Mouse (Mus musculus): ENCODE measurements around the gene Lims1.

Lims1 gene

GRCm38 (mm10) chr10:58382621-58383101, 59.4 kb downstream of the Lims1 start:
- peak; percentile 15 for ATAC-seq (ENCODE audit: low TSS enrichment)

GRCm38 (mm10) chr10:58383282-58383681, 60.0 kb downstream of the Lims1 start:
- ATAC-seq (ENCODE audit: low TSS enrichment), result peak; percentile 86

- ATAC-seq (ENCODE audit: low TSS enrichment), result peak; percentile 25
Observed at GRCm38 (mm10) chr10:58383761-58384160, 60.5 kb downstream of the Lims1 start.

DNA sequence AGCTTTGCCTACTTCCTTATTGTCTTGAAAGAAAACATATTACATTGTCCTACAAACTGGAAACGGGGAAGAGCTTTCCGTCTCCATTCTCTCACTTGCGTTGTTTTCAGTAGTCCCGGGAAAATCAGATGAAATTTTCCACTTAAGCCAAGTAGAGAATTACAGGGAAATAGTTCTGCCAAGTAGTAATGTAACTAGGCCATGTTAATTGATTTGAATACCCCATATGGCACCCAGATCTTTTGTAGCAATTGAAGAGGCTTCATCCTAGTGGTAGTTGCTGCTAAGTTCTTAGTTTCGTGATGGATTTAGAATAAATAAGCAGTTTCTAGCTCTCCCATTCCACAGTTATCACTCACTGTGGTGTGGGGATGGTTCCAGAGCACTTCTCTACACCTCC, 62.4 kb downstream of the Lims1 start:
- 0 out of 2 replicates have a peak, but pooled peaks have one; percentile 2 for ATAC-seq (ENCODE audit: low TSS enrichment)

DNA sequence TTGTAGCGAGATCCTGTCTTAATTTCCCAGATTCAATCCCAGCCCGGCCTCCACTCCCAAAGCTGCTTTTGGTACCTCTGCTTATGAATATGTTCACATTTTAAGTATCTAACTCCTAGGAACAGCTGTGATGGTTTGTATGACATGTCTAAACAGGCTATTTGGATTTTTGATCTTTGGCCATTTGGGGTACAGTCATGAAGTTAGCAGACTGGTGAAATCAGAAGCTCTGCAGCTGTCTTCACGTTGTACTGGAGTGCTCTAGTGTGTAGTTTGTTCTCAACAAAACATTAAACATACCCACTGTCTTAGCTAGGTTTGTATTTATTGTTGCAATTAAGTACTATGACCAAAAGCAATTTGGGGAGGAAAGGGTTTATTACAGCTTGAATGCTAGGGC, 63.7 kb downstream of the Lims1 start:
- ATAC-seq (ENCODE audit: low TSS enrichment), result no peak

GRCm38 (mm10) chr10:58388648-58389047, 65.4 kb downstream of the Lims1 start:
- no peak for ATAC-seq (ENCODE audit: low TSS enrichment)

- no peak for ATAC-seq (ENCODE audit: low TSS enrichment)
Observed at GRCm38 (mm10) chr10:58389151-58389550, 65.9 kb downstream of the Lims1 start.

DNA sequence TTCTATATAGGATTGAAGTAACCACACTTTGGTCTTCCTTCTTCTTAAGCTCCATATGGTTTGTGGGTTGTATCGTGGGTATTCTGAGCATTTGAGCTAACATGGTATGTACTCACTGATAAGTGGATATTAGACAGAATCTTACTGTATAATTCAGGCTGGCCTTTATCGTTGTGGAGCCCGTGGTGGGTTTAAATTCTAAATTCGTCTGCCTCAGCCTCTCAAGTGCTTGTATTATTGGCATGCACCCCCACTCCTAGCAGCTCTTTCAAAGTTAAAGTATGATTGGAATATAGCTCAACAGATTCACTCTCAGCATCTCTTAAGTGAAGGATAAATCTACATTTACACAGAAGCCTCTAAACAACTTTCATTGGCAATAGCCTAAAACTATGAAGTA, 69.2 kb downstream of the Lims1 start:
- ATAC-seq (ENCODE audit: low TSS enrichment), result peak; percentile 75

DNA sequence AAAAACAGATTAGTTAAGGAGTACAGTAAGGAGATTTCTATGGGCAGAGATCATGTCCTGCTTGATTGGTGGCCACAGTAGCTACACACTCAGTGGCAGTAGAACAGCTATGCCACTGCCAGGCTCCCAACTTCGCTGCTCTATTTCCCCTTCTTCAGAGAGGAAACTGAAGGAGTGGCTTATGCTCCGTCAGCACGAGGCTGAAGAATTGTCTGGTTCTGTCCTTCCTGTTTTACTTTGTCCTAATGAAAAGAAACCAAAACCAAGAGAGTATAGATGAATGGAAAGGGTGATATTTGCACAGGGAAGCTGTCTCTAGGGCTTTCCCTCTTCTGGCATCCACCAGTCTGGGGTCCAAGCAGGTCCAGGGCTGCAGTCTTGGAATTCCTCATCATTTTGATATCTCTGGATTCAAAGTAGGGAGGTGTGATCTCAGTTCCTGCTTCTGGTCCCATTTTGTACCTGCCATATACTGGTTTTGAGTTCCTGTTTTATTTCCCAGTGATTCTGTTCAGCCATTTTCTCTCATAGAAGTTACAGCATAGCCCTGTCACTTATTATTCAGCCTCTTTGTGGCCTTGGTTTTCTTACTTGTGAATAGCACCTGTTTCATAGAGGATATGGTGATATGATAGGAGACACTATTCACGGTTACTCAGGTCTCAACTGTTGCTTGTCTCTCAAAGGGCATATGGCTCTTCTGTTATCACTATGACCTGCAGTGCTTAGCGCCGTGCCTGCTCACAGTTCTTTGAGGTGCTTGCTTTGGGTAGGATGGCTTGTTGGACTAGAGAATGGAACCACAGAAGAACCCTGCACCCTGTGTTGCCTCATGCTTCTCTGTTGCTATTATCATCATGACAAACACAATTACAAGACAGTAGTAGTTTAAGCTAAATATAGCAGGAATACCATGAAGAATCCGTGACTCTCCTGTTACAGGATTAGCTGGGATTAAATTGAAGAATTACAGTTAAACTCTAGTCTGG, 70.1 kb downstream of the Lims1 start:
- peak; percentile 25; the same call in 1 of the 2 replicates for ATAC-seq (ENCODE audit: low TSS enrichment)

DNA sequence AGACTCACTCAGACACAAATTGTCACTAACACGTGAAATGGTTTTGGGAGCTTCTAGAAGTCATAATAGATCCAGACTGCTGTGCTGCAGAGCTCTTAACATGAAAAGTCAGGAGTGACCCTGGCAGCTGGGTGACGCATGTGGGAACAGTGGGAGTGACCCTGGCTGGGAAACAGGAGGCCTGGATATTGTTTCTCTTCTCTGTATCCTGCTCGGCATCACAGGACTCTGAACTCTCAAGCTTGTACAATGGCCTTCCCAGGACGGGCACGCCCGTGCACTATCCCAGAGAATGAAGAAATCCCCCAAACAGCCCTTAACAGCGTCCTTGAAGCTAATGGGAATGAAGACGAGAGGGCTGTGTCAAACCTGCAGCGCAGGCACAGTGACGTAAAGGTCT, 70.9 kb downstream of the Lims1 start:
- no peak for ATAC-seq (ENCODE audit: low TSS enrichment)

DNA sequence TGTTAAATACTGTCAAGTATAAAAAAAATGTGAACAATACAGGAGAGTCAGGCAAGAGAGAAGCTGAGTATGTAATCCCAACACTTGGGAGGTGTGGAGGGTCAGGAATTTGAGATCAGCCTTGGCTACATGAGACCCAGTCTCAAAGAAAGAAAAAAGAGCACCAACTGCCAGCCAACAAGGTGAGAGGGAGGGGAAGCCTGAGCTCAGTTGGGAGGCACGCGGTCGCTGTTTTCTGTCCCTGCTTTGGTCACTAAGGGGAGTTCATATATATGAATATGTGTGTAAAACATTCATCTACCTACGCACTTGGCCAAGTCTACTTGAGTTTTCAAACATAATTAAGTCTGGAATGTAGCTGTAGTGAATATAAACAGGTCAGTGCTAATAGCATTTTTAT, 72.0 kb downstream of the Lims1 start:
- no peak for ATAC-seq (ENCODE audit: low TSS enrichment)

DNA sequence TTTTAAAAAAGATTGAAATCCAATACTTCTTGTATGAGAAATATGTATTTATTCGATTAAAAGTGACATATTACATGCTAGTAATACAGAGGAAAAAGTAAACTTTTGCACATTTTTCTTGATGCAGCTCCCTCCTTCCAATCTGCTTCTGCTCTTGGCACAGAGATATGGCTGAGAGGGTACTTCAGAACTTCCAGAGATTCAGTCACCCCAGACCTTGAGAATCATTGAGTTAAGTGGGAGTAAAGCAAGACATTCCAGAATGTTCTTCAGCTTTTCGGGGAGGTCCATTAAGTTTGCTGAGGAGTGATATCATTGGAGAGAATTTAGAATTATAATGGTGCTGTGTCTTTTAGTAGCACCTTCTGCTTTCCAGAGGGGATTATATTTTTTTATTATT, 72.5 kb downstream of the Lims1 start:
- ATAC-seq (ENCODE audit: low TSS enrichment), result no peak

GRCm38 (mm10) chr10:58396600-58396999, 73.3 kb downstream of the Lims1 start:
- ATAC-seq (ENCODE audit: low TSS enrichment), result no peak

DNA sequence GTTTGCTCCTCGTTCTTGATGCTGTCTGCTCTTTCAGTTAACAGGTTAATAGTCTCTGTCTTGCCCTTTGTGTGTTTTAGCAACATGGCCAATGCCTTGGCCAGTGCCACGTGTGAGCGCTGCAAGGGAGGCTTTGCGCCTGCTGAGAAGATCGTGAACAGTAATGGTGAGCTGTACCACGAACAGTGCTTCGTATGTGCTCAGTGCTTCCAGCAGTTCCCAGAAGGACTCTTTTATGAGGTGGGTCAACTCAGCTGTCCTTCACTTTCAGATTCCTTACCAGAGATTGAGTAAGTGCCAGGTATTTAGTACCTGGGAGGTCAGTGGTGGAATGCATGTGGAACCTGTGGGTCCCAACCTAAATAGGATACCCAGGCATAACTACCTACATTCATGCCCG, 75.7 kb downstream of the Lims1 start:
- ATAC-seq (ENCODE audit: low TSS enrichment), result no peak

DNA sequence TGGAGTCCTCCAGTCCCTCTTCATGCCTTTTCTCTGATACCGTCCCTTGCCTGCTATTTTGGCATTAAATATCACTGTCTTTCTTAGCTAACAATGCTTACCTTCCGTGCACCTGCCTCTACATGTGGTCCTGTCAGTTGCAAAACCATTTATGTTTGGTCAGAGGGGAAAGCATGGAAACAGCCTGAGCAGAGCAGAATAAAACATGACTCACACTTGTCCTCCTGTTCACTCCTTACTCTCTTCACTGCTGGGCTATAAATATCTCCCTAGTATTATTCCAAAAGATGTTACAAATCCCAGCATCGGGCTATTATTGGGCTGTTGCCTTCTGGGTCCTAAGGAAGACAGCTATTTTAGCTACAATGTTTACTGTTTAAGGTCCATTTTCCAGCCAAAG, 78.6 kb downstream of the Lims1 start:
- ATAC-seq (ENCODE audit: low TSS enrichment), result peak; percentile 85

DNA sequence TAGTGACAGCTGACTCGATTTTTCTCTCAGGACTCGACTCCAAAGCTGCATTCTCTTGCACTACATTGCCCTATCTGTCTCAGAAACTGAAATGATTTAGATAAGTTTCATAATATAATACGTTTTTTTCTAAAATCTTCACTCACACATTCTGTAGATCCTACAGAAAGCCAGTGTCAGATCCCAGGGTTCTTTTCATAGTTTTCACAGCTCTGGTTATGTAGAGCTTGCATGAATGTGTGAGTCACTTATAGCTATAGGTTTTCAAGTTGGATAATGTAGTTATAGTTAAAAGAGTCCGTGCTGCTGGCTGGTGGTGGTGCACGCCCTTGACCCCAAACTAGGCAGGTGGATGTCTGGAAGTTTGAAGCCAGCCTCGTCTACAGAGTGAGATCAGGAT, 81.4 kb downstream of the Lims1 start:
- ATAC-seq (ENCODE audit: low TSS enrichment), result peak; percentile 66

DNA sequence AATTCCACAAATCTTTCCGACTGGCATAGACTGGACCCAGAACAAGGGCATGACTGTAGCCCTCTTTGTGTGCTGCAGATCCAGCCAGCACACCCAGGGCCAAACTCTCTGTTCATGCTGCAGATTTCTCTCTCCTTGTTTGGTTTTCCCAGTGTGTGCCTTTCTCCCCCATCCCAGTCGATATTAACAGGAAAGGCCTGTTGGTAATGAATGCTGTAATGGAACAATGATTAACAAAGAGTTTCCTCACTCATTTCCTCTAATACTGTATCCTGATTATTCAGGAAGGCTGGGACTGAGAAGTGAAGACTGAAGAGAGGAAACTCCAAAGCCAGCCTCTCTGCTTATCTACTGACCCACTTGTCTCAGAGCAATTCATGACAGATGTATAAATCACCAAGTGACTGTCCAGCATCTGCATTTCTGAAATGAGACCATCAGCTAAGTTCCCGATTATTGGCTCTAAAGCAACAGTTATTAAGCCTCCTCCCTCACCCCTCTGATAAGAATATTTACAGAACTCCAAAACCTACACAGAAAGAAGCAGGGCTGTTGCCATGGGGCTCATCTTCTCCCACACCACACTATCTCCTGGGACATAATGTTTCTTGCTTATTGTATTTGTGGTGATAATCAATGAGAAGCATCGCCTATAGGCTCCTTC, 82.2 kb downstream of the Lims1 start:
- no peak for ATAC-seq (ENCODE audit: low TSS enrichment)

DNA sequence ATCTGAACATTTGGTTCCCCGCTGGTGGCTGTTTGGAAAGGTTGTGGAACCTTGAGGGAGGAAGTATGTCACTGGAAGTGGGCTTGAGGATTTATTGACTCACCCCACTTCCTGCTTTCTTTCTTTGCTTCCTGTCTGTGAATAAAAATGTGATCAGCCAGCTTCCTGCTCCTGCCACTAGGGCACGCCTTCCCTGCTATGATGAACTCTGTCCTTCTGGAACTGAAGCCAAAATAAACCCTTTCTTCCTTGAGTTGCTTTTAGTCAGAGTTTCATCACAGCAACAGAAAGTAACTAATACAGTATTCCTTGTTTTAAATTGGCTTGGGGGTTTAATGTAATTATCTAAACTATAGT, 82.7 kb downstream of the Lims1 start:
- ATAC-seq (ENCODE audit: low TSS enrichment), result no peak

DNA sequence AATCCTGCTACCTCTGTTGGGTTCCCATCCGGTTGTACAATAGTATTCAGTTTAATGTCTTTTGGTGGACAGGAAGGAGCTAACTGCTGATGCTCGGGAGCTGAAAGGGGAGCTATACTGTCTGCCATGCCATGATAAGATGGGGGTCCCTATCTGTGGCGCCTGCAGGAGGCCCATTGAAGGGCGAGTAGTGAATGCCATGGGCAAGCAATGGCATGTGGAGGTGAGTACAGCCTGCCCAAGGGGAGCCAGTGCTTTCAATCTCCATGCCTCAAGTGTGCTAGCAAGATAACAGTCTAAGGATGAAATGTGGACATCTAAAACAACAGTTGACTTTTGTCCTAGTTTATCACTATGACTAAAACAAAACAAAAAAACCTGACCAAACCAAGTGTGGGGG, 89.1 kb downstream of the Lims1 start:
- no peak for ATAC-seq (ENCODE audit: low TSS enrichment)

- ATAC-seq (ENCODE audit: low TSS enrichment), result no peak
Observed at GRCm38 (mm10) chr10:58412852-58413251, 89.6 kb downstream of the Lims1 start.

DNA sequence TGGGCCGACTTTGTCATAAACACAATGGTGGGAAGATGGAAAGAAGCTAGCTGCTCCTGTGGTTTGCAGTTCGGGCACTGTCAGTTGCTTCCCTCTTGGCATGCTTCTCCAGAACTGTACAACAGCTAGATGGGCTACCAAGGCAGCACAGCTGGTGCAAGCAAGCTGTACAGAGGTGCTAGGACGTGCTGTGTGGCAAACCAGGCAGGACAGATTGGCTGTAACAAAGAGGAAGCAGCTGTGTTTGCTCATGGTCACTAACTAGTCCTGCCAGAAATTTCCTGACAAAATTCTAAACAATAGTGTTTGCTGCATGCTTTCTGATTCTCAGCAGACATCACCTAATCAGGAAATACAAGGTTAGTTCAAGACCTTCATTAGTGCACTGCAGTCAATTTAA, 93.4 kb downstream of the Lims1 start:
- no peak for ATAC-seq (ENCODE audit: low TSS enrichment)

- peak; percentile 62; the same call in 1 of the 2 replicates for ATAC-seq (ENCODE audit: low TSS enrichment)
Observed at GRCm38 (mm10) chr10:58418290-58418971, 95.2 kb downstream of the Lims1 start.
